Mouse (Mus musculus): ENCODE measurements around the gene Usp48. TPM values are rescaled to one million over a fixed set of nuclear protein-coding genes. Genes with fewer than 3 reads are reported as not detected.

Gene Usp48
- polyA plus RNA-seq, 1 experiment from 2014 or later = 67.2 TPM

DNA sequence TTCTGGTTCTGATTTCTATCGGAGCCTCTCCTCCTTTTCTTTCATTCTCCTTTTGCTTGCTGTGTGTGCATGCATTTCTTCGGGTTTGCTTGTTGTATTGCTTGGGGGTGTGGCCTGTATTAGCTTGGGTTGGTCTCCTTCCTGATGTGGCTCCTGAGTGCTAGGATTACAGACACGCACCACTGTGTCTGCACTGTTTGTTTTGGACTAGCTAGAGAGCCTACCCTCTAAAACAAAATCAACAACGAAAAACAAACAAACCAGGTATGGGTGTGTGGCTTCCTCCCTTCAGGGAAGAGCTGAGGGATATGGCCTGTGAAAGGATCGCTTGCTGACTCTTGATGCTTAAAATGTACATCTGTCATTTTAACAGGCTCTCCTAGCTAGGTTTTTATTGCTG, 57.4 kb downstream of the Usp48 start:
- Histone ChIP-seq H3K4me3 (no peak overlapping the region), H3K27ac (no peak overlapping the region), H3K9me3 (no peaks in the 10 kb centered on the region), H3K36me3 (peaks cover 94% of the 10 kb centered on the region), H3K4me1 (no peaks in the 10 kb centered on the region), H3K27me3 (no peaks in the 10 kb centered on the region), H3K4me2 (no peak overlapping the region), H3K9ac (no peak overlapping the region)
- no peak for ATAC-seq (ENCODE audit: insufficient number of reproducible peaks, low FRiP score, low TSS enrichment, low read depth)
- 84% methylated on average over 5 of the region's 5 CpGs for WGBS

- Histone ChIP-seq H3K27ac (no peak overlapping the region), H3K27me3 (no peaks in the 10 kb centered on the region), H3K4me1 (no peaks in the 10 kb centered on the region), H3K9me3 (no peaks in the 10 kb centered on the region), H3K36me3 (peaks cover 96% of the 10 kb centered on the region), H3K4me2 (no peak overlapping the region), H3K4me3 (no peak overlapping the region), H3K9ac (no peak overlapping the region)
- 0 out of 2 replicates have a peak, but pooled peaks have one; percentile 10 for ATAC-seq (ENCODE audit: insufficient number of reproducible peaks, low FRiP score, low TSS enrichment, low read depth)
- 89% methylated on average over 5 of the region's 5 CpGs for WGBS
Measured at GRCm38 (mm10) chr4:137652835-137653346, 59.3 kb downstream of the Usp48 start.

DNA sequence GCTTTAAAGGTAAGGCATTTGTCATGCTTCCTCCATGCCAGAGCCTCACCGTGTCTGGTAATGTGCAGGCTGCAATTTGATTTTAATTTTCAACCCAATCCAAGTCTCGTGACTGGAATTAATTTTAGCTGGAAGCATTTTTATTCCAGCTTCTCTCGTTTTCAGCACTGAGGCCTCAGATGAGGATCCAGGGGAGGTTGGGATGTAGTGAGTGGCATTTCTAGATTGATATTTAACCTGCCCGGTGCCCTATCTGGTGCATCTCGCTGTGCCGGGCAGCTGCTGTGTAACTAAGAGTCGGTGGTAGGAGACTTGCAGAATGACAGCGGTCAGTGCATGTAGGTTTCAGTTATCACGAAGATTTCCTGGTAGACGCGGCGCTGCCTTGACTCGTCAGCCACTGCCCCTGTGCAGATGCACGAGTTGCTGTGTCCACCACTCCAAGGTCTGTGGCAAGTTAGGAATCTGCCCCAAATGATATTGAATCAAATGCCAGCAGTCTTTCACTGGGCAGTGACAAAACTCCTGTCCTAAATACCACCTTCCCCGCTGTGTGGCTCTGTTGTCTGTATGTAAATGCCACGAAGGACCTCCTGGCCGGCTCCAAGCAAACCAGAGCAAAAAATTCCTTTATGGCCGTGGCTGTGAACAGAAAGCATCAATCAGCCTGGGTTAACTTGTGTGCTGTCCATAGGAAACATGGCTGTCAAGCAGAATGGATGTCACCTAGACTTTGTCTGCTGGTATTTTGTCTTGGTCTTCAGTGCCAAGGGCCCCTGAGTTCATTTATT, 61.9 kb downstream of the Usp48 start:
- no peaks in the 10 kb centered on the region for H3K9me3 ChIP-seq
- H3K4me3 ChIP-seq = no peak overlapping the region
- 88% methylated on average over 18 of the region's 18 CpGs for WGBS
- no peak overlapping the region for H3K4me2 ChIP-seq
- no peak overlapping the region for H3K9ac ChIP-seq
- no peaks in the 10 kb centered on the region for H3K4me1 ChIP-seq
- no peak for ATAC-seq (ENCODE audit: insufficient number of reproducible peaks, low FRiP score, low TSS enrichment, low read depth)
- H3K27ac ChIP-seq = no peak overlapping the region
- no peaks in the 10 kb centered on the region for H3K27me3 ChIP-seq
- H3K36me3 ChIP-seq = peaks cover 76% of the 10 kb centered on the region

GRCm38 (mm10) chr4:137657674-137658073, 64.1 kb downstream of the Usp48 start:
- ATAC-seq (ENCODE audit: insufficient number of reproducible peaks, low FRiP score, low TSS enrichment, low read depth) = no peak
- Histone ChIP-seq H3K27ac (no peak overlapping the region), H3K4me2 (no peak overlapping the region), H3K9ac (no peak overlapping the region), H3K4me1 (no peaks in the 10 kb centered on the region), H3K9me3 (no peaks in the 10 kb centered on the region), H3K4me3 (no peak overlapping the region), H3K36me3 (peaks cover 53% of the 10 kb centered on the region), H3K27me3 (no peaks in the 10 kb centered on the region)
- 87% methylated on average over 8 of the region's 8 CpGs for WGBS

DNA sequence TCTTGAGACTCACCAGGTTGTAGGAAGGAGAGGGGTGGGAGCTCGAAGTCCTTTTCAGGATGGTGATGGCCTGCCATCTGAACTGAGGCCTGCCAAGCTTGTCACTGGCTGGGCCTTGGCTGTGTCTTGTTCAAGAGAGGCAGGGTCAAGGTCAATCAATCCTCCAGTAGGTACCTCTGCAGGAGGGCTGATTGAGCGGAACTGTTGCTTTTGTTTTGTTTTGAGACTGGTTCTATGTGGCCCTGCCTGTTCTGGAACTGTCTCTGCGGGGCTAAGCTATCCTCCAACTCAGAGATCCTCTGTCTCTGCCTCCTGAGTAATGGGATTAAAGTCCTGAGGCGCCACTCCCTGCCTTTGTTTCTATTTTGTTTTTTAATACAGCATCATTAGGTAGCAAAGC, 66.0 kb downstream of the Usp48 start:
- Histone ChIP-seq H3K4me3 (no peak overlapping the region), H3K9ac (no peak overlapping the region), H3K4me2 (no peak overlapping the region), H3K36me3 (peaks cover 36% of the 10 kb centered on the region), H3K27ac (no peak overlapping the region), H3K4me1 (peaks cover 12% of the 10 kb centered on the region), H3K27me3 (peaks cover 15% of the 10 kb centered on the region), H3K9me3 (no peaks in the 10 kb centered on the region)
- no peak for ATAC-seq (ENCODE audit: insufficient number of reproducible peaks, low FRiP score, low TSS enrichment, low read depth)
- 86% methylated on average over 4 of the region's 4 CpGs for WGBS

DNA sequence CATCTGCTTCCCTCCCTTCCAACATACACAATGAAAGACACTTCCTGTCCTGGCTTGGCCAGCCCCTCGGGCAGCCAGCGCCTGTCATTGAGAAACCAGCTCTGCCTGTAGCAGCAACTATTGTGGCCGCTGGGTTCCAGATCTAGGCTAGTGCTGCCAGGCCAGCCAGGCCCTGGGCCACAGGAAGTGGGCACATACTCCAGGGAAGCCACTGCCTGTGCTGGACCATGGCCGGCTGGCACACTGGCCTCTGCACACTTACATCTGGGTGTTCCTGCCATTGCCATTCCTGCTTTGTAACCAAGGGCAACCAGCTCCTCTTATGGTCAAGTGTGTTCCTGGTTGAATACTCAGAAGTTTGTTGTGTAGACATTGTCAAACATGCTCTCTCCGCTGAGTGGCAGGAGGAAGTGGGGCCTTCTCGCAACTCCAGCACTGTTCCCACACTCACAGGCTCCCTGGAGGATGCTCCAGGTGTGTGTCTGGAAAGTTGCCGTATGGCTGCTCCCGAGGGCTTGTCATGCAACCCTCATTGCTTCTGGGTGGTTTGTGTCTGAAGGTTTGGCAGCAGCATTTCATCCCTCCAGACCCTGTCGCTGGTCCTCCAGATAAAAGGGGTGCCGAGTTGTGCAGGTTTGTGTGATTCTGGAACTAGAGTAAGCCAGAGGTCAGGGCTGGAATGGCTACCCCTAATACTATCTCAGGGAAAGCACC, 67.0 kb downstream of the Usp48 start:
- no peaks in the 10 kb centered on the region for H3K9me3 ChIP-seq
- no peak for ATAC-seq (ENCODE audit: insufficient number of reproducible peaks, low FRiP score, low TSS enrichment, low read depth)
- H3K36me3 ChIP-seq = peaks cover 27% of the 10 kb centered on the region

GRCm38 (mm10) chr4:137661078-137661450, 67.5 kb downstream of the Usp48 start:
- Histone ChIP-seq H3K27ac (no peak overlapping the region), H3K36me3 (peaks cover 22% of the 10 kb centered on the region), H3K4me3 (no peak overlapping the region), H3K4me2 (no peak overlapping the region), H3K4me1 (peaks cover 18% of the 10 kb centered on the region), H3K9ac (no peak overlapping the region), H3K27me3 (peaks cover 30% of the 10 kb centered on the region), H3K9me3 (no peaks in the 10 kb centered on the region)
- no peak for ATAC-seq (ENCODE audit: insufficient number of reproducible peaks, low FRiP score, low TSS enrichment, low read depth)
- WGBS = 54% methylated on average over 2 of the region's 2 CpGs

More for the DNA sequence above, 67.0 kb downstream of the Usp48 start:
- no peak overlapping the region for H3K4me3 ChIP-seq
- H3K4me2 ChIP-seq = no peak overlapping the region
- 0 out of 2 replicates have a peak overlapping the region, but pooled peaks have one; percentile 3 for H3K27ac ChIP-seq
- 61% methylated on average over 10 of the region's 10 CpGs for WGBS
- peaks cover 18% of the 10 kb centered on the region for H3K4me1 ChIP-seq
- H3K9ac ChIP-seq = no peak overlapping the region
- H3K27me3 ChIP-seq = peaks cover 25% of the 10 kb centered on the region

GRCm38 (mm10) chr4:137661547-137661946, 68.0 kb downstream of the Usp48 start:
- WGBS = 75% methylated on average over 6 of the region's 6 CpGs
- peaks cover 17% of the 10 kb centered on the region for H3K36me3 ChIP-seq
- no peak for ATAC-seq (ENCODE audit: insufficient number of reproducible peaks, low FRiP score, low TSS enrichment, low read depth)

GRCm38 (mm10) chr4:137663491-137663890, 69.9 kb downstream of the Usp48 start:
- WGBS = 66% methylated on average over 4 of the region's 4 CpGs
- Histone ChIP-seq H3K4me2 (no peak overlapping the region), H3K9me3 (no peaks in the 10 kb centered on the region), H3K27ac (no peak overlapping the region), H3K27me3 (peaks cover 41% of the 10 kb centered on the region), H3K9ac (no peak overlapping the region), H3K4me3 (no peak overlapping the region), H3K36me3 (no peaks in the 10 kb centered on the region), H3K4me1 (peaks cover 29% of the 10 kb centered on the region)
- no peak for ATAC-seq (ENCODE audit: insufficient number of reproducible peaks, low FRiP score, low TSS enrichment, low read depth)

More at GRCm38 (mm10) chr4:137661547-137661946, 68.0 kb downstream of the Usp48 start:
- no peak overlapping the region for H3K4me3 ChIP-seq
- peaks cover 35% of the 10 kb centered on the region for H3K27me3 ChIP-seq
- H3K27ac ChIP-seq = peak overlapping the region; percentile 54; the same call in 1 of the 2 replicates
- no peak overlapping the region for H3K4me2 ChIP-seq
- no peaks in the 10 kb centered on the region for H3K9me3 ChIP-seq
- peaks cover 18% of the 10 kb centered on the region for H3K4me1 ChIP-seq
- H3K9ac ChIP-seq = no peak overlapping the region

- H3K4me2 ChIP-seq = peak within 1 kb of the TSS; percentile 97
- H3K36me3 ChIP-seq = no peaks in the 10 kb centered on the region
- H3K27ac ChIP-seq = no peak within 1 kb of the TSS
- H3K9me3 ChIP-seq = no peaks in the 10 kb centered on the region
- H3K4me1 ChIP-seq = peaks cover 29% of the 10 kb centered on the region
- WGBS = under 1% methylated on average over 42 of the region's 44 CpGs
- H3K4me3 ChIP-seq = peak within 1 kb of the TSS; percentile 55
- H3K9ac ChIP-seq = peak within 1 kb of the TSS; percentile 40
- peaks cover 41% of the 10 kb centered on the region for H3K27me3 ChIP-seq
- ATAC-seq (ENCODE audit: insufficient number of reproducible peaks, low FRiP score, low TSS enrichment, low read depth) = no peak
Measured at GRCm38 (mm10) chr4:137664433-137664979, 71.0 kb downstream of the Usp48 start, which contains the start of gene Rap1gap. Gene Rap1gap (plus strand): TSS chr4:137664726.

- Histone ChIP-seq H3K9ac (peak overlapping the region; percentile 40), H3K4me3 (peak overlapping the region; percentile 55), H3K27me3 (peaks cover 41% of the 10 kb centered on the region), H3K36me3 (no peaks in the 10 kb centered on the region), H3K4me2 (peak overlapping the region; percentile 97), H3K9me3 (no peaks in the 10 kb centered on the region), H3K27ac (no peak overlapping the region), H3K4me1 (peaks cover 29% of the 10 kb centered on the region)
- WGBS = 15% methylated on average over 15 of the region's 15 CpGs
- no peak; the same call in 1 of the 2 replicates for ATAC-seq (ENCODE audit: insufficient number of reproducible peaks, low FRiP score, low TSS enrichment, low read depth)
Measured at GRCm38 (mm10) chr4:137664980-137665675, 71.6 kb downstream of the Usp48 start.

All from limb, embryonic 15.5 days (tissue).